Mouse (Mus musculus): Measurements from ENCODE around the gene Hrk.

Hrk gene

DNA sequence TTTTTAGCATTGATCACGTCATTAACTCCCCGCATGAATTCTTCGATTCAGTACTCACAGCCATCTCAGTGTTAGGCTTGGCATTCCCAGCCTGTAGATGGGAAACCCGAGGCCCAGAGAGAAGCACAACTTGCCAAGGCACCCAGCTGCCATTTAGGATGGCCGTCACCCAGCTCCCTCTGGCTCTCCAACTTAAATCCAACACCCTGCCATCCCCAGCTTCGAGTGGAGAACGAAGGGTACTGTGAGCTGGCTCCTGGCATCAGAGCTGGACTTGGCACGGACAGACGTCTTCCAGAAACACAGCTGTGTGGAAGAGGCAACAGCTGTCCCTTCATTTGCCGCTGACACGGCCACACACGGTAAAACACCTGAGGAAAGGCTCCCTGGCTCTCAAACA is at the start of gene Hrk:
Hrk (plus strand) TSS at position 68 of the 400 bp plus-strand sequence.
- DNase-seq (ENCODE audit: low read depth) = no peak

GRCm38 (mm10) chr5:118118351-118118750 is 46.1 kb upstream of the Hrk start:
- DNase-seq (ENCODE audit: low read depth) = no peak

DNA sequence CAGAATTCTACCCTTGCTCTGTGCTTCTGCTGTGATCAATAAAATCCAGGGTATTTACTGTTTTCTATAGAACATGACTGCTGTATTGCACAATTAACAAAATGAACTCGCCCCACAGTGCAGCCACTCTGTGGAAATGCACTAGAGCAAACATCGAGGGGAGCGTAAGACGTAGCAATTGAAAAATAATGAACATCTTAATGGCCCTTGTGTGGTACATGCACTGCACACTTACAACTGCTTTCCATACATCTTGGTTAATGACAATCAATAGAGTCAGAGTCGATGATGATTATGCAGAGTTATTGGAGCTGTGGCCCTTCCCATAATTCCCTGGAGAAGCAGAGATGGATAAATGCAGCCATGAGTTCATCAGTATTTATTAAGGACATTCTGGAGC is 45.5 kb upstream of the Hrk start:
- DNase-seq (ENCODE audit: low read depth) = no peak

- no peak for DNase-seq (ENCODE audit: low read depth)
Measured at GRCm38 (mm10) chr5:118120670-118121069, 43.8 kb upstream of the Hrk start.

GRCm38 (mm10) chr5:118121928-118122327 is 42.5 kb upstream of the Hrk start:
- DNase-seq (ENCODE audit: low read depth) = peak; percentile 42

GRCm38 (mm10) chr5:118123096-118123495 is 41.4 kb upstream of the Hrk start:
- DNase-seq (ENCODE audit: low read depth) = no peak

- no peak for DNase-seq (ENCODE audit: low read depth)
Measured at GRCm38 (mm10) chr5:118126671-118127070, 37.8 kb upstream of the Hrk start.

DNA sequence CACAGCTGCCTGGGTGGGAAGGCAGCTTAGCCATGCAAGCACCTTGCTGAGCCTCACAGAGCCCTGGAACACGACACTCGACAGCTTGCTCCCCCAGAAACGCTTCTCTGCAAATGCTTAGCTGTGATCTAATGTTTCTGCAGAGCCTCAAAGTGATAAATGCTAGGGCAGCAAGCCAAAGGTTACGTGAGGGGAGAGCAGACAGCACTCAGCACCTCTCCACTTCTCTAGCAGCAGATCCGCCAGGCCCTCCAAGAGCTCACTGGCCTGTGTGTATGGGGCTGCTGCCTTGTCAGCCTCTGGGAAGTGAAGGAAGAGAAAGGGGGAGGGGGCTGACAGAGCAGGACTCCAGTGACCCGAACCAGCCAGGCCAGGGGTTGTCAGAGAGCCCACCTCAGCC is 36.2 kb upstream of the Hrk start:
- DNase-seq (ENCODE audit: low read depth) = no peak

GRCm38 (mm10) chr5:118128651-118129050 is 35.8 kb upstream of the Hrk start:
- no peak for DNase-seq (ENCODE audit: low read depth)

DNA sequence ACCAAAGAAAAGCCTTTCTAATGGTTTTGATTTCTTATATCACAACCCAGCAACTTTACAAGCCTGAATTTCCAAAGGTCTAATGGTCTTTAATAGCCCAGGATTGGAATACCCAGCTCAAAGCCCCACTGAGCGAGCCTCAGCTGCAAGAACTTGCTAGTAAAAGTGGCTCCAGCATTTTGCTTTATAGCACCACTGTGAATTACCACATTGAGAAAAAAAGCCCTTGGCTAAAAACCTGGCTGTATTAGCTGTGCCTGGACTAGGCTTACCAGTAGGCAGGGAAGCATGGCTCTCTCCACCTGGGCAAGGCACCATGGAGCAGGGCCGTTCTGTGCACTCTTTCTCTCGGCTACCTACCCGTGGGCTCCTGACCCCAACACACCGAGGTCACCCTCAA is 28.1 kb upstream of the Hrk start:
- no peak for DNase-seq (ENCODE audit: low read depth)

GRCm38 (mm10) chr5:118139630-118140029 is 24.8 kb upstream of the Hrk start:
- no peak for DNase-seq (ENCODE audit: low read depth)

GRCm38 (mm10) chr5:118142471-118142870 is 22.0 kb upstream of the Hrk start:
- DNase-seq (ENCODE audit: low read depth) = no peak

GRCm38 (mm10) chr5:118143211-118144026 is 21.0 kb upstream of the Hrk start:
- DNase-seq (ENCODE audit: low read depth) = no peak

DNA sequence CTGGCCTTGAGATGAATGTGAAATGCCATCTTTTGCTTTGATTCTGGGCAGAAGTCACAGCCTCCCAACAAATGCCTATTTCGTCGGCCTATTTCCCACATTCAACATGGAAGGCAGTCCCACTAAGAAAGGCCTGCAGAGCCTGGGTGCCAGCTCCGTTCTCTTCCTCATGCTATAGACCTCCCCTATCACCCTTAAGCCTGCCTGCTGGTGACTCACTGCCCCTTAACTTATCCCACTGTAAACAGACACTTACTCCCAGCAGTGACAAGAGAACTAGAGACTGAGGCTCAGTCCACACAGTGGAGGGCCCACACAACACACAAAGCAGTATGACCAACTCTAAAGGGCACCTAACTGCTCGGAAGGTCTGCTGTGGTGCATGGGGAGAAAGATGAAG is 20.1 kb upstream of the Hrk start:
- no peak for DNase-seq (ENCODE audit: low read depth)

GRCm38 (mm10) chr5:118144770-118145169 is 19.7 kb upstream of the Hrk start:
- DNase-seq (ENCODE audit: low read depth) = no peak

DNA sequence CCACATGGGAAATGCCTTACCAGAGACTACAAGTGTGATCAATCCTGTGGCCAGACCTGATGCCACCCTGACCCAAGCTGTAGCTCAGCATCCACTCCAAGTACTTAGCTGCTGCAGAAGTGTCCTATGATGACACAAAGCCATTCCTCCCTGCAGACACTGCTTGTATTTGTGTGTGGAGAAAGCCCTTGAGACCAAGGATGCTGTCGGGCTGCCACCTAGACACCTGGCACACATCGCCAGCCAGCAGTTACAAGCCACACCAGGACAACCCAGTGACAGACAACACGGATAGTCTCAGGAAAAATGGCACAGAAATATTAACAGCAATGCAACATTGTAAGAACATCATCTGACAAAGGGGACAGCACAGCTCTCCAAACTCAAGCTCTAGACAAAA is 19.0 kb upstream of the Hrk start:
- no peak for DNase-seq (ENCODE audit: low read depth)

- DNase-seq (ENCODE audit: low read depth) = no peak
Measured at GRCm38 (mm10) chr5:118145999-118146679, 18.3 kb upstream of the Hrk start.

GRCm38 (mm10) chr5:118147264-118147663 is 17.2 kb upstream of the Hrk start:
- no peak for DNase-seq (ENCODE audit: low read depth)

DNA sequence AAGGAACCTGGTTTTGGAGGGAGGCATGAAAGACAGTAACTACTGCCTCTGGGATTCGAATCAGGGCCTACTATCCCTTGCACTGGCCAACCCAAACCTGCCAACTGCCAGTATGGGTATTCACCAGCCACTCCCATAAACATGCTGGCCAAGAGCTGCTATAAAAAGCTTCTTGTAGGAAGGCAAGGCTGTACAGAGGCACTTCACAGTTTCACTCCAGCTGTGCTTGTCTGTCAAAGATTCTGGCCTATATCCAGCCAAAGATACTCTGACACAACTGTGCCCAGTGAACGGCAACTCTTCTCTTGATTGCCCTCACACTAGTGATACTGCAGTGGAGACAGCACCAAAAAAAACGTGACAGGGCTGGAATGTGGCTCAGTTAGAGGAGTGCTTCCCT is 14.7 kb upstream of the Hrk start:
- no peak for DNase-seq (ENCODE audit: low read depth)

- DNase-seq (ENCODE audit: low read depth) = peak; percentile 81
Measured at GRCm38 (mm10) chr5:118154839-118155564, 9.4 kb upstream of the Hrk start, which contains the start of gene Fbxw8. TSS of gene Fbxw8 (minus strand) at chr5:118155464.

GRCm38 (mm10) chr5:118155565-118155947 is 8.9 kb upstream of the Hrk start:
- no peak for DNase-seq (ENCODE audit: low read depth)

- DNase-seq (ENCODE audit: low read depth) = no peak
Measured at GRCm38 (mm10) chr5:118156976-118157375, 7.5 kb upstream of the Hrk start.

DNA sequence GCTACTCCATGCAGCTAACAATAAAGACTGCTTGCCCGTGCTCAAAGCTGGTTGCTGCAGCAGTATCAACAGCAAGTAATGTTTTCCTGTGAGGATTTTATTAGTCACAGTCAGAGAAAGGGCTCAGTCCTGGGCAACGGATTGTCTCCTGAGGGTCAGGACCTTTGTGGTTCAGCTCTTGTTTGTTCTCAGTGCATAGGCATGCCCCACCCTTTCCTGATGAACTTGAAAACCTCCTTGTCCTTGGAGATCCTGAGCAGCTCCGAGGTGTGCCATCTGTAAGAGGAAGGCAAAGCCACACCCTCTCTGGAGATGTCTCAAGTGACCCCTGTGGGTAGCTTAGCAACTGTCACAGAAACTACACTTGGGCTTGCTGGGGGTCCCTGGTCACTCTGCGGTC is 3.8 kb upstream of the Hrk start:
- DNase-seq (ENCODE audit: low read depth) = no peak

Measured in induced T-regulatory cell, adult 2 months (primary cell).